Mouse (Mus musculus) limb, embryonic 12.5 days (tissue): ENCODE results near the gene Iqgap2. TPM values are rescaled to one million over a fixed set of nuclear protein-coding genes. Genes with fewer than 3 reads are reported as not detected.

ENCODE experiments used
- ATAC-seq: fragments of 200-750 bp; cut with Nextera tagmentation; 2 replicates; pipeline ENCODE4 v1.8.0; 2017; ENCODE audit warnings: low read depth, moderate TSS enrichment; ENCODE audit not compliant: insufficient number of reproducible peaks, insufficient read depth, low FRiP score, low TSS enrichment
- H3K27ac ChIP-seq: fragments of 300-500 bp; sonication (generic); 2 replicates; pipeline ENCODE4 v1.5.1; 2016; ENCODE audit warnings: mild to moderate bottlenecking, moderate library complexity
- H3K27me3 ChIP-seq: fragments of 300-500 bp; sonication (generic); 2 replicates; pipeline ENCODE4 v1.6.1; 2016; ENCODE audit warnings: mild to moderate bottlenecking, moderate library complexity
- H3K36me3 ChIP-seq: fragments of 300-500 bp; sonication (generic); 2 replicates; pipeline ENCODE4 v1.6.1; 2016; ENCODE audit warnings: mild to moderate bottlenecking, moderate library complexity
- H3K4me1 ChIP-seq: fragments of 300-500 bp; sonication (generic); replicated peaks from 2 replicates; pipeline ENCODE4 v1.6.1; 2016
- H3K4me2 ChIP-seq: fragments of 300-500 bp; sonication (generic); 2 replicates; pipeline ENCODE4 v1.6.1; 2016; ENCODE audit warnings: mild to moderate bottlenecking, moderate library complexity
- H3K4me3 ChIP-seq: fragments of 300-500 bp; sonication (generic); replicated peaks from 2 replicates; pipeline ENCODE4 v1.5.1; 2016; ENCODE audit warnings: mild to moderate bottlenecking
- H3K9ac ChIP-seq: fragments of 300-500 bp; sonication (generic); replicated peaks from 2 replicates; pipeline ENCODE4 v1.6.1; 2016; ENCODE audit warnings: mild to moderate bottlenecking, moderate library complexity
- H3K9me3 ChIP-seq: fragments of 300-500 bp; sonication (generic); 2 replicates; pipeline ENCODE4 v1.6.1; 2016; ENCODE audit warnings: mild to moderate bottlenecking, moderate library complexity
- WGBS: fragments of 180-500 bp; shearing (Covaris S2); methylation state at CpG from one replicate; pipeline ENCODE4 v1.1.7; 2016; 5-methylcytosine and 5-hydroxymethylcytosine counted together
- polyA plus RNA-seq: library from polyadenylated mRNA; unstranded; fragments of >200 nt; fragmentation: Nextera tagmentation; extraction: Ambion mirVana; gene quantifications from 2 replicates; pipeline ENCODE4 v1.2.1, GENCODE M21; 2016

Iqgap2 gene
- polyA plus RNA-seq, 1 experiment from 2014 or later: 12.1 TPM

DNA sequence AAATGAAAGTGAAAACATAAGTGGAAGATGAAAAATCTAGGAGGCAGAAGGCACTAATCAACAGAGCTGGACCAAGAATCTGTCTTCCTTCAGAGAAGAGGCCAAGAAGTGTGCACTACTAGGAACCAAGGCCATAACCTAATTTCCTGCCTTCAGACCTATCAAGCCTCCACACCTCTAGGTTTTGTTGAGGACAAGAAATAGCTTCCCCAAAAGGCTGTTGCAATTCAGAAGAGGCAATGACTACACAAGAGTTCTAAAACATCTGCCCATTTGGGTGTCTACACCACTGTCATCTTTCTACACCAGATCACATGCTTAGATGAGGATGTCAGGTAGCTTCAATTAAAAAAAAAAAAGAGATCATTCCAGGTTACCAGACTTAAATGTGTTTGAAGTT is 179.7 kb downstream of the Iqgap2 start:
- Histone ChIP-seq H3K4me3 (no peak overlapping the region), H3K9ac (no peak overlapping the region), H3K4me1 (no peaks in the 10 kb centered on the region), H3K36me3 (no peaks in the 10 kb centered on the region), H3K9me3 (no peaks in the 10 kb centered on the region), H3K4me2 (no peak overlapping the region), H3K27me3 (no peaks in the 10 kb centered on the region), H3K27ac (no peak overlapping the region)
- ATAC-seq: no peak

DNA sequence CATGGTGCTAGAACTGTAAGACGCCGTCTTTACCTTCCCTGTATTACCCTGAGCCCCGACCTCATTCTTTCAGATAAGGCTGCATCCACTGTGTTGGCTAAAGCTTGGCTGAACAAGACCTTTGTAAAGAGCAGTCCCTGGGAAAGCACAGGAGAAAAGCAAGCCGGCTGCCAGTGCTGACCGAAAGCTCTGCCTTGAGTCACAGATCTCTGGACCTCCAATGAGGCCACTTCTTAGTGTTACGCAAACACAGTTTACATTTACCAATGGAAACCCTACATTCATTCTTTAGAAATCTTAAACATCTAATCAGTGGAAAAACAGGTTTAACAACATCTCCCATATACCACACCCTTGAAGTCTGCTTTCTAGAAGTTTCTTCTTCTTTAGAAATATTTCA is 186.1 kb downstream of the Iqgap2 start:
- H3K4me3 ChIP-seq: no peak overlapping the region
- 94% methylated on average over 6 of the region's 6 CpGs for WGBS
- no peaks in the 10 kb centered on the region for H3K9me3 ChIP-seq
- no peaks in the 10 kb centered on the region for H3K36me3 ChIP-seq
- H3K27me3 ChIP-seq: no peaks in the 10 kb centered on the region
- H3K27ac ChIP-seq: no peak overlapping the region
- H3K4me1 ChIP-seq: no peaks in the 10 kb centered on the region
- no peak for ATAC-seq
- no peak overlapping the region for H3K4me2 ChIP-seq
- H3K9ac ChIP-seq: no peak overlapping the region

DNA sequence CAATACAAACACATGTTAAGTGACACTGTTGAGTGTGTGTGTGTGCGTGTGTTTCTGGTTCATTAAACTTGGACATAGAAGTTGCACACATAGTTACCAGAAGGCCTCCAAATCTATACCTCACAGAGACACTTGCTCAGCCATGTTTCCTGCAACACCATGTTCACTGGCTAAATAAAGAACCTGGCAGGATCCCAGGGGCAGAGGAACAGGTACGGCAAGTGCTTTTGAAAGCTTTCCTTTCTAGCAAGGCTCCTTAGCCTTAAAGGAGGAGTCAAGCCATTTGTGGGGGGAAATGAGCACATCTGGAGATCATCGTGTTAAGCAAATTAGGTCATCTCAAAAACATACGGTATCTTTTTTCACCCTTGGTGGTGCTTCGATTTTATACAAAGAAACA is 188.3 kb downstream of the Iqgap2 start:
- no peak overlapping the region for H3K27ac ChIP-seq
- H3K4me2 ChIP-seq: no peak overlapping the region
- ATAC-seq: no peak
- H3K4me3 ChIP-seq: no peak overlapping the region
- 65% methylated on average over 5 of the region's 5 CpGs for WGBS
- no peak overlapping the region for H3K9ac ChIP-seq
- H3K4me1 ChIP-seq: no peaks in the 10 kb centered on the region
- no peaks in the 10 kb centered on the region for H3K27me3 ChIP-seq
- no peaks in the 10 kb centered on the region for H3K9me3 ChIP-seq
- H3K36me3 ChIP-seq: no peaks in the 10 kb centered on the region

DNA sequence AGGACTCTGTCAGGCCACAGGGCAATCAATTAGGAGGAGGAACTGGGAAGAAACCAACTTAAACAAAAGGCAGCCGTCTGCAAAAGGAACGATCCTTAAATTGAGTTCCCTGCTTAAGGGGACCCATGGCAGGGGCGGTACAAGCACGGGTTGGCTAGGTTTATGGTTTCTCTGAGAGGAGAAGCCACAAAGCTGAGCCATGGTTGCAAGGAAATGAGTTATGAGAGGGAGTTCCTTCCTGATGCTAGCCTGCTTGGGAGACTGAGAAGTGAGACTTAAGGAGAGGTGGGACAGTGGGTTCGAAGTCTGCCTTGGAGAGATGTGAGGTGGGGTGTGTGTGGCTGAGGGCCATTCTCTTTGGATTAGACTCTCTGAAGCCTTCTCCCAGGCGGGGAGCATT is 193.8 kb downstream of the Iqgap2 start:
- Histone ChIP-seq H3K27ac (no peak overlapping the region), H3K4me3 (no peak overlapping the region), H3K27me3 (no peaks in the 10 kb centered on the region), H3K4me2 (no peak overlapping the region), H3K4me1 (no peaks in the 10 kb centered on the region), H3K9me3 (no peaks in the 10 kb centered on the region), H3K36me3 (no peaks in the 10 kb centered on the region), H3K9ac (no peak overlapping the region)
- ATAC-seq: no peak
- WGBS: 44% methylated on average over 6 of the region's 6 CpGs

DNA sequence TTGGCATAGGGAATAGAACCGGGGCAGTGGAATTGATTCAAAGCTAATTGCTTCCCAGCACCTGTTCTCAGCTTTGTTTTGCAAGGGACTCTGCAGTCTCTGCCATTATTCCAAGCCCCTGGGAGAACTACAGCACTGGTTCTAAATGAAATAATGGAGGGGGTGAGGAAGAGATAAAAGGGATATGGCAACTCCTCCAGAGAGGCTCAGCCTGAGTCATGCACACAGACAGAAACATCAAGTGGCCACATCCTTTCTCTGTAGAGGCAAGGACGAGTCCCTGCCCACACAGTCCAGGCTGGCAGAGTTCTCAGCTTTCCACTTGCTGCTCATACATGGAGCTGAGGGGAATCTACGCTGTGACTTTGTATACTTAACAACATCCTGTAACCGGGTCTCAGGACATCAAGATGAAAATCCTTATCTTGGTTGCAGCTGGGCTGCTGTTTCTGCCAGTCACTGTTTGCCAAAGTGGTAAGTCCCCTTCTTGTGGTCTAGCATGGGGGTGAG is 195.0 kb downstream of the Iqgap2 start, which contains the start of gene F2rl2:
Gene F2rl2, plus strand, starts transcription at position 200 of the 510 bp plus-strand sequence.
- H3K4me2 ChIP-seq: no peak within 1 kb of the TSS
- H3K27ac ChIP-seq: no peak within 1 kb of the TSS
- H3K9ac ChIP-seq: no peak within 1 kb of the TSS
- no peaks in the 10 kb centered on the region for H3K9me3 ChIP-seq
- H3K4me1 ChIP-seq: peaks cover 6% of the 10 kb centered on the region; the same call in 1 of the 2 replicates
- H3K4me3 ChIP-seq: no peak within 1 kb of the TSS
- 73% methylated on average over 4 of the region's 4 CpGs for WGBS
- H3K36me3 ChIP-seq: no peaks in the 10 kb centered on the region
- no peak for ATAC-seq
- H3K27me3 ChIP-seq: no peaks in the 10 kb centered on the region

DNA sequence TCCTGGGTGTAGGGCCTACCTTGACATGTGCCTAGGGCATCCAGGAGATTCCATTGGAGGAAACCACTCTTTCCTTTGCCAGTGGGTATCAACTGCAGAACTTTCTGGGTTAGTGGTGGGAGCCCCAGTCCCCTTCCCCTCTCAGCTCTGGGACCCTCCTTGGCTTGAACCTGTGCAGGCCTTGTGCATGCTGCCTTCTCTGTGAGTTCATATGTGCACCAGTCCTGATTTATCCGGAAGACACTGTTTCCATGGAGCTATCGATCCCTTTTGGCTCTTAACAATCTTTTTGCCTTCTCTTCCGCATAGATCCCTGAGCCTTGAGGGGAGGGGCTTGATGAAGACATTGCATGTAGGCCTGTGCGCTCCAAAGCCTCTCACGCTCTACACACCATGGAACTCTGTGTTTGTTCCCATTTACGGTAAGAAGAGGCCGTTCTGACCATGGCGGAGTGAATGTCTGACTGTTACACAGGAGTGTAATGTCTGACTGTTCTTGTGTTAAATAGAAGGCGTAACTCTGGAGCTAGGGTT is 195.5 kb downstream of the Iqgap2 start:
- Histone ChIP-seq H3K27ac (no peak overlapping the region), H3K9ac (no peak overlapping the region), H3K36me3 (no peaks in the 10 kb centered on the region), H3K9me3 (no peaks in the 10 kb centered on the region), H3K4me3 (no peak overlapping the region), H3K4me2 (no peak overlapping the region), H3K4me1 (peaks cover 6% of the 10 kb centered on the region; the same call in 1 of the 2 replicates), H3K27me3 (no peaks in the 10 kb centered on the region)
- 95% methylated on average over 9 of the region's 9 CpGs for WGBS
- no peak for ATAC-seq

DNA sequence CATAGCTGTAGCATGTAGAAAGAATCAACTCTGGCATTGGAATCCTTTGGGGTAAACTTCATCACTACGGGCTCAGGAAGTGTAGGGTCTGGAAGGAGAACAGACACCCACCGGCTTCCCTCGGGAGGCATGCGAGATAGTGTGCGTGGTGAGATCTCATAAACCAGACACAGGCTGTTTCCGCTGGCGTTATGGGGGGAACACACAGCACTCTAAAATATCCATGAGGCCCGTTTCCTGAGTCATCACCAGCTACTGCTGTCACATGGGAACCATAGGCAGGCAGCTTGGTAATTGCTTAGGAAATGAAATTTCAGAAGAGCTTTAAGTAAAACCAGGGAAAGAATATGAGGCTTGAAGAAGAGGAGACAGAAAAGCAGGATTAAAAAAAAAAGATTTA is 199.5 kb downstream of the Iqgap2 start:
- no peaks in the 10 kb centered on the region for H3K27me3 ChIP-seq
- no peak overlapping the region for H3K4me2 ChIP-seq
- H3K4me3 ChIP-seq: no peak overlapping the region
- 52% methylated on average over 8 of the region's 8 CpGs for WGBS
- H3K9ac ChIP-seq: no peak overlapping the region
- no peaks in the 10 kb centered on the region for H3K36me3 ChIP-seq
- no peak overlapping the region for H3K27ac ChIP-seq
- no peak for ATAC-seq
- no peaks in the 10 kb centered on the region for H3K9me3 ChIP-seq
- H3K4me1 ChIP-seq: peaks cover 6% of the 10 kb centered on the region; the same call in 1 of the 2 replicates

DNA sequence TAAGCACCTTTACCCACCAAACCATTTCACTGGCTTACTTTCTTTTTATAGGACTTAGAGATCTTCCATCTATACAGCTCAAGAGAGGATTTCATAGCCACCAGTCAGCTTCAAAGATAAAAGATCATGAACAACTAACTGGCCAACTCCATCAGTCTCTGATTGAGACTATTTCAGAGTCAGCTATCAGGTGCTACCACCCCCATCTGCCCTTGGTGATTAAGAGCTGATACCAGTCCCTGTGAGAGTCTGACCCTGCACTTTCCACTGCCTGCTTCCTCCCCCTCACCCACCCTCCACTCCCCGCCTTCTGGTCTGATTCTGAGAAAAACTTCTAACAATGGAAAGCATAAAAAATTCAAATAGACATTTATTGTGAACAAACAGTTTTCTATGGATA is 203.1 kb downstream of the Iqgap2 start:
- H3K27me3 ChIP-seq: no peaks in the 10 kb centered on the region
- no peak overlapping the region for H3K4me3 ChIP-seq
- WGBS: 87% methylated on average over 1 of the region's 1 CpGs
- no peak overlapping the region for H3K4me2 ChIP-seq
- H3K36me3 ChIP-seq: peaks cover 6% of the 10 kb centered on the region; the same call in 1 of the 2 replicates
- no peaks in the 10 kb centered on the region for H3K9me3 ChIP-seq
- H3K9ac ChIP-seq: no peak overlapping the region
- no peak overlapping the region for H3K27ac ChIP-seq
- ATAC-seq: no peak
- H3K4me1 ChIP-seq: peaks cover 6% of the 10 kb centered on the region; the same call in 1 of the 2 replicates

DNA sequence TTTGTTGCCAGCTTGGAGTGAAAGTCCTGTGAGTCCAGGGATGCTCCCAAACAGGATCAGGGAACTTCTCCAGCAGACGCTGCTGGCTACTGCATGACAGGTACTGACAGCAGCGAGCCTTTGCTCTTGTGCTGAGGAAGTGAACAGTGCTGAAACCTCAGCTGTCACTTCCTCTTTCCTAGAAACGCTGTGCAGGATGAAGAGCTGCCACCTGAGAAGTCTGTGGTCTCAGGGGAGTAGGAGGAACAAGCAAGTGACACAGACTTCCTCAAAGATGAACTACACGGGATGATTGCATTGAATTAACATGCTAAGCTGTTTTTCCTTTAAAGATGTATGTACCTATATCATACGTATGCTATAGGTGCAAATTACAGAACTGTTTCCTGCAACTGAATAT is 206.0 kb downstream of the Iqgap2 start:
- 77% methylated on average over 5 of the region's 5 CpGs for WGBS
- Histone ChIP-seq H3K9ac (no peak overlapping the region), H3K27ac (no peak overlapping the region), H3K4me2 (no peak overlapping the region), H3K4me3 (no peak overlapping the region), H3K27me3 (no peaks in the 10 kb centered on the region), H3K9me3 (no peaks in the 10 kb centered on the region), H3K4me1 (no peaks in the 10 kb centered on the region), H3K36me3 (peaks cover 21% of the 10 kb centered on the region)
- ATAC-seq: no peak

DNA sequence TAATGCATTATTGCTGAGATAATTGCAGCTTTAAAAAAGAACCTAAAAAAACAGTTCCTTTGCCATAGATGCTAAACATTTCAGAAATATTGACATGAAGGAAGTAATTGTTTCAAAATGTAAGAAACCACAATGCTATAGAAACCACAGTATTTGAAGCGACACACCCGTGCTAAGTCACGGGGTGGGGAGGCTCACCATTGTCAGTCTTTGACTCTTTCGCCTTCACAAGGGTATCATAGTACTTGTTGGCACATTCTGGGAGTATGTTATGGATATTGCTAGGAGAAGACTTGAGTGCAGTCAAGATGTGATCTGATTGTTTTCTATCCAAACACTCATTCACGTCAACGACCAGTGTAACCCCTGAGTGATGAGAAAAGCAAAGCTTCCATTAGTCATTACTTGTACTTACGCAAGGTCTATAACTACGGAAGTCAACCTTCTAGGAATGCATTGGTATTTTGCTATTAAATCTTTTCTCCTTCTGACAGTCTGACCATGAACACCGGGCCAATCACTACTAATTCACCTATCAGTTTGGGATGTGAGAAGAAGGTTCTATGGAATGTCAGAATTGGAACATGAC is 207.0 kb downstream of the Iqgap2 start:
- H3K9ac ChIP-seq: no peak overlapping the region
- WGBS: 93% methylated on average over 9 of the region's 9 CpGs
- H3K27me3 ChIP-seq: no peaks in the 10 kb centered on the region
- H3K9me3 ChIP-seq: no peaks in the 10 kb centered on the region
- no peak overlapping the region for H3K4me3 ChIP-seq
- ATAC-seq: no peak
- no peak overlapping the region for H3K4me2 ChIP-seq
- no peak overlapping the region for H3K27ac ChIP-seq
- peaks cover 21% of the 10 kb centered on the region for H3K36me3 ChIP-seq
- no peaks in the 10 kb centered on the region for H3K4me1 ChIP-seq

DNA sequence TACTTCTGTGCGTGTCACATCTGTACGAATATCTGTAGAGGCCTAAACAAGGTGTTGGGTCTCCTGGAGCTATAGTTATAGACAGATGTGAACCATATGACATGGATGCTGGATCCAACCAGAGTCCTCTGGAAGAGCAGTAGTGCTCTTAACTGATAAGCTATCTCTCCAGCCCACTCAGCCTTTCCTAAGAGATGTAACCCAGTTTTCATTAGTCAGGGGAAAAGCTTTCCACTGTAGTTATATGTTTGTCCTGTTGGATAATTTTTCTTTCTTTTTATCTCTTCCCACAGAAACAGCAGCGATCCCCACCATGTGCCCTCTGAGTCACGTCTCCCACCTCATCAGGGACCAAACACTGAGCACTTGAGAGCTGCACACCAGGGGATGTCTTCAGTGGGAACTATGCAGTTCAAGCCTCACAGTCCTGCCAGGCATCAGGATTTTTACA is 212.2 kb downstream of the Iqgap2 start:
- 77% methylated on average over 4 of the region's 4 CpGs for WGBS

DNA sequence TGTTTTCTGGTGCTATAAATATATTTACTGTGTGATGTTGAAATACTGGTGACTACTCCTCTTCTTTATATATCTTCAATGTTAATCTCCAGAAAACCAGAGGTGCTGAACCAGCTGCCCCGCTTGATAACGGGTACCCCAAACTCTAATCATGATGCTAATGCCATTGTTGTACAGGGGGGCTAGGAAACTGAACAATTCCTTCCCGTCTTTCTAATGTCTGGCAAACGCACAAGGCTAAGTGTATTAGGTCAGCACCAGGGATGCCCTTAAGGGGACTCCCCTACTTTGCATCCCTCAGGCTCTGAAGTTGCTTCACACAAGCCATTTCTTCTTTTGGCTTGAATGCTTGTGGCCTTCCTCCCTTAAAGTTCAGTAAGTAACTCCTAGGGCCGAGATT is 212.6 kb downstream of the Iqgap2 start:
- Histone ChIP-seq H3K27ac (no peak overlapping the region), H3K9me3 (no peaks in the 10 kb centered on the region), H3K36me3 (peaks cover 21% of the 10 kb centered on the region), H3K9ac (no peak overlapping the region), H3K4me3 (no peak overlapping the region), H3K4me2 (no peak overlapping the region), H3K4me1 (no peaks in the 10 kb centered on the region), H3K27me3 (no peaks in the 10 kb centered on the region)
- ATAC-seq: no peak
- WGBS: 76% methylated on average over 5 of the region's 5 CpGs

More for the DNA sequence above, 212.2 kb downstream of the Iqgap2 start:
- no peaks in the 10 kb centered on the region for H3K9me3 ChIP-seq
- no peaks in the 10 kb centered on the region for H3K4me1 ChIP-seq
- no peak overlapping the region for H3K27ac ChIP-seq
- peaks cover 23% of the 10 kb centered on the region for H3K36me3 ChIP-seq
- no peak overlapping the region for H3K9ac ChIP-seq
- H3K4me2 ChIP-seq: no peak overlapping the region
- ATAC-seq: no peak
- H3K27me3 ChIP-seq: no peaks in the 10 kb centered on the region
- H3K4me3 ChIP-seq: no peak overlapping the region
